In the genomic region with DNA sequence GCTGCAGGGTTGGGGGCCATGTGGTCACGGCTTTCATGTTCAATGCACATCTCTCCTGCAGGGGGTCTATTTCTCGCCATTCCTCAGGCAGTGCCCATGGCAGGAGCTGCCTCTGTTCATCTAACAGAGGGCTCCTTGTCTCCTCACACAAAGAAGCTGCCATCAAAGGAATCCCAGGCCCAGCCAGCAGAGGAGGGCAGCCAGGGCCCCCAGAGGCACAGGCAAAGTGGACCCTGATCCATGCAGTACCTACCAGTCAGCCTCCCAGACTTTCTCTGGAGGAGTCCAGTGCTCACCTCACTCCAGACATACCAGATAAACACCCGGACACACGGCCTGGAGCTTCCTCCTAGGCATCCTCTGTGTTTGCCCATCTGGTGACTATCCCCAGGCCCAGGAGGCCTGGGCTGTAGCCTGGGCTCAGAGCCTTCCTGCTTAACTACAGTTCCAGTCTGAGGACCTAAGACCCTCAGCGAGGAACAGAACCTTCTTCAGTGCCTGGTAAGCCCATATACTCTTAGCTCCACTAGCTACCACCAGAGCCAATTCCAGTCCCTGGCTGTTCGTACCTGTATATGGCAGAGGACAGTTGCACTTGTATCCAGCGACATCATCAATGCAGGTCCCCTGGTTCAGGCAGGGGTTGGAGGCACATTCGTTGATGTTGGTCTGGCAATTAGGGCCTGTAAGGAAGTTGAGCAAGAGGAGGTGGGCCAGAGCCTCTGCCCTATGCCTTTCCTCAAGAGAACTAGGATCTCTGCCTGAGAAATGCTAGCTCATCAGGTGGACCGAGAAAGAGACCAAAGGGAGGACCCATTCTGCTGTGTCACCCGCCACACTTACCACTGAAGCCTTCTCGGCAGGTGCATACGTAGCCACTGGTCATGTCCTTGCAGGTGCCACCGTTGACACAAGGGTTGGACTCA, we compare ENCODE assay signal across 9 mouse cellular contexts. TPM values are rescaled to one million over a fixed set of nuclear protein-coding genes. Genes with fewer than 3 reads are reported as not detected.
DNase-seq lines count a peak whose midpoint lies in the region; ATAC-seq and TF ChIP-seq lines count a peak whose summit lies in the region.
"Had no signal": no experiment of that assay in that cellular context is flagged by ENCODE, and none has a peak within 500 bp of the region (broad histone marks: within the 10 kb centered on the region; RNA-seq: fewer than 3 reads in every experiment).

No protein-coding gene starts in this region.

- no peak for ATAC-seq in heart, postnatal 0 days (ENCODE audit: insufficient read depth, low read depth)
- ATAC-seq in megakaryocyte, adult 5-6 weeks (ENCODE audit: poor library complexity, severe bottlenecking), result peak; percentile 74

- H3K9ac ChIP-seq in heart, postnatal 0 days (replicated peaks; ENCODE audit: low read depth, low read length), result no peak overlapping the region

- H3K4me3 ChIP-seq in heart, postnatal 0 days (ENCODE audit: low read depth, low read length), result no peak overlapping the region
- H3K4me3 ChIP-seq: myocyte had no signal

- H3K9me3 ChIP-seq in heart, postnatal 0 days (replicated peaks; ENCODE audit: control insufficient read depth, low read length), result no peaks in the 10 kb centered on the region

- H3K4me2 ChIP-seq in heart, postnatal 0 days (ENCODE audit: low read depth, low read length), result no peak overlapping the region

- peak; percentile 93 for DNase-seq in heart, adult 11 months
- DNase-seq in heart, postnatal 4 days, result no peak
- peak; percentile 74 for DNase-seq in Muller cell, postnatal 12 days (ENCODE audit: inconsistent ontology term)
- no peak for DNase-seq in heart, postnatal 0 days (ENCODE audit: low spot score)
- DNase-seq in urinary bladder, postnatal 25 days (ENCODE audit: low spot score), result no peak
- DNase-seq in frontal cortex, postnatal 25 days (ENCODE audit: low spot score in 2 of 2), result no peak
- DNase-seq in gastrocnemius, adult 18-20 months (ENCODE audit: low spot score), result no peak

- 61% methylated on average over 13 of the region's 13 CpGs for WGBS in heart, postnatal 0 days

- H3K27ac ChIP-seq in heart, postnatal 0 days (ENCODE audit: low read depth), result peak overlapping the region; percentile 86

- peaks cover 91% of the 10 kb centered on the region for H3K36me3 ChIP-seq in heart, postnatal 0 days (replicated peaks; ENCODE audit: control insufficient read depth, insufficient read depth, low read length)

- TF ChIP-seq CTCF in heart, postnatal 0 days (IDR thresholded peaks at IDR 0.05; ENCODE audit: low read depth), result no peak

- no peak for TF ChIP-seq EP300 in heart, postnatal 0 days (IDR thresholded peaks at IDR 0.05; ENCODE audit: low read depth)

- H3K27me3 ChIP-seq in heart, postnatal 0 days (ENCODE audit: control insufficient read depth, insufficient read depth, low read length), result no peaks in the 10 kb centered on the region

- H3K4me1 ChIP-seq in heart, postnatal 0 days (ENCODE audit: control insufficient read depth, insufficient read depth), result 0 out of 2 replicates have a peak, but pooled peaks cover 4% of the 10 kb centered on the region

RNA-seq across cellular contexts. Expression of gene Sec16a, which starts 30.8 kb away (rescaled TPM):
- total RNA-seq in heart, postnatal 4 days (2021), result 10 to 100 TPM; 37.0 to 39.0 TPM
- 48.3 and 49.0 TPM in 2 replicates for total RNA-seq in heart, postnatal 0 days (2014; rRNA removed; ENCODE audit: low replicate concordance)
- polyA plus RNA-seq in heart, postnatal 0 days (2015; fragmentation: Nextera tagmentation; extraction: Ambion mirVana), result 7.1 and 7.5 TPM in 2 replicates
- total RNA-seq in megakaryocyte, adult 5-6 weeks (2015), result 41.6 and 43.9 TPM in 2 replicates
- total RNA-seq in megakaryocyte, adult 5-6 weeks (2017), result 31.1 and 34.6 TPM in 2 replicates
- total RNA-seq in gastrocnemius, adult 18-20 months (2021), result 10 to 100 TPM; 23.5 to 24.8 TPM

RNA-seq across cellular contexts. Expression of gene Notch1, which starts 40.7 kb away (rescaled TPM):
- total RNA-seq in heart, postnatal 4 days (2021), result 10 to 100 TPM; 55.3 to 62.3 TPM
- total RNA-seq in heart, postnatal 0 days (2014; rRNA removed; ENCODE audit: low replicate concordance), result 54.0 and 63.3 TPM in 2 replicates
- 4.9 and 5.7 TPM in 2 replicates for polyA plus RNA-seq in heart, postnatal 0 days (2015; fragmentation: Nextera tagmentation; extraction: Ambion mirVana)
- 37.6 and 43.0 TPM in 2 replicates for total RNA-seq in megakaryocyte, adult 5-6 weeks (2015)
- total RNA-seq in megakaryocyte, adult 5-6 weeks (2017), result 22.3 and 48.3 TPM in 2 replicates
- total RNA-seq in gastrocnemius, adult 18-20 months (2021), result 10 to 100 TPM in 1 of 2 experiments, 1 to 10 TPM in 1; 6.1 to 10.0 TPM

Comparison
In these comparisons a context has a peak if more than half of its experiments do, and no peak if none do; other contexts are left out.
1. DNase-seq: peak in heart, adult 11 months (single experiment) and Muller cell, postnatal 12 days (single experiment); none in heart, postnatal 4 days (single experiment), heart, postnatal 0 days (single experiment), urinary bladder, postnatal 25 days (single experiment), frontal cortex, postnatal 25 days (0 of 2) and gastrocnemius, adult 18-20 months (single experiment).